Mouse (Mus musculus): ENCODE results near the gene Dgki.

DNA sequence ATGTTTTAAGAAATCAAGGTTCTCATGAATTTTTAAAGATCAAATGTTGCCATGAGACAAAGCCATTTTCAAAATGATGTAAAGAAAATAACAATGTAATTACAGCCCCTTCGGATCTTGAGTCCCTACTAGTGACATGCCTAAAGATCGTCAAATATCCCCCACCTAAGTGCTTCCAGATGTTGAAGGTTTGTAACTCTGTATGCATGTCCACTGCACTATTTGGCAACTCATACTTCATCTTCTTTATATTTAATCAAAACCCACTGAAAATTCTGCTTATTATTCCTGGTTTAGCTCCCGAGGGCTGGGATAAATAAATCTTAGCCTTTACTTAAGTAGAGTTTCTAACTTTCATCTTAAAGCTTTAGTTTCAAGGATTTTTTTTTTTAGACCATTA, 458.3 kb downstream of the Dgki start:
- no peak for TF ChIP-seq CTCF (IDR thresholded peaks at IDR 0.05; ENCODE audit: low read depth)
- TF ChIP-seq EP300 (IDR thresholded peaks at IDR 0.05; ENCODE audit: low read depth), result no peak
